Mouse (Mus musculus) right cerebral cortex, postnatal 10 days (tissue): ENCODE measurements around the gene Tbc1d23.
"Not testable (repeated sequence)": the region's sequence is repeated elsewhere in the genome, so short reads cannot be mapped to it uniquely, and the experiment has no call there.

Source experiments
- DNase-seq, 2 experiments: peaks; one replicate each; pipeline ENCODE4 v3.0.0; 2021; ENCODE audit warnings: low spot score in 2 of 2

Tbc1d23 gene

GRCm38 (mm10) chr16:57231089-57231936 lies at the start of gene Tbc1d23:
TSS of gene Tbc1d23 (minus strand) at chr16:57231504.
- DNase-seq = peak; percentile 98 to 99

GRCm38 (mm10) chr16:57280221-57281217 lies 49.2 kb upstream of the Tbc1d23 start:
- no peak for DNase-seq

GRCm38 (mm10) chr16:57278976-57279626 lies 47.8 kb upstream of the Tbc1d23 start:
- DNase-seq = no peak

- no peak for DNase-seq
Observed at GRCm38 (mm10) chr16:57269751-57270150, 38.4 kb upstream of the Tbc1d23 start.

GRCm38 (mm10) chr16:57268058-57268841 lies 36.9 kb upstream of the Tbc1d23 start:
- peak; percentile 75 to 87 for DNase-seq

GRCm38 (mm10) chr16:57267068-57267467 lies 35.8 kb upstream of the Tbc1d23 start:
- no peak for DNase-seq

- no peak for DNase-seq
Observed at GRCm38 (mm10) chr16:57260152-57260551, 28.8 kb upstream of the Tbc1d23 start.

GRCm38 (mm10) chr16:57259356-57260083 lies 28.2 kb upstream of the Tbc1d23 start:
- no peak for DNase-seq

- DNase-seq = no peak
Observed at GRCm38 (mm10) chr16:57251589-57252421, 20.5 kb upstream of the Tbc1d23 start.

- no peak for DNase-seq
Observed at GRCm38 (mm10) chr16:57250991-57251390, 19.7 kb upstream of the Tbc1d23 start.

GRCm38 (mm10) chr16:57247464-57247863 lies 16.2 kb upstream of the Tbc1d23 start:
- DNase-seq = no peak

GRCm38 (mm10) chr16:57246596-57246995 lies 15.3 kb upstream of the Tbc1d23 start:
- no peak for DNase-seq

GRCm38 (mm10) chr16:57243858-57244248 lies 12.5 kb upstream of the Tbc1d23 start:
- DNase-seq = peak; percentile 82 to 90

- no peak for DNase-seq
Observed at GRCm38 (mm10) chr16:57243205-57243857, 12.0 kb upstream of the Tbc1d23 start.

- no peak for DNase-seq
Observed at GRCm38 (mm10) chr16:57242857-57243204, 11.5 kb upstream of the Tbc1d23 start.

GRCm38 (mm10) chr16:57235871-57236510 lies 4.7 kb upstream of the Tbc1d23 start:
- no peak for DNase-seq

GRCm38 (mm10) chr16:57231937-57232310 lies 620 bp upstream of the Tbc1d23 start:
- not testable (repeated sequence) for DNase-seq

GRCm38 (mm10) chr16:57226444-57226843 lies 4.9 kb downstream of the Tbc1d23 start:
- no peak for DNase-seq

- no peak for DNase-seq
Observed at GRCm38 (mm10) chr16:57220361-57220760, 10.9 kb downstream of the Tbc1d23 start.
